Mouse (Mus musculus): ENCODE measurements around the gene Akap11.

DNA sequence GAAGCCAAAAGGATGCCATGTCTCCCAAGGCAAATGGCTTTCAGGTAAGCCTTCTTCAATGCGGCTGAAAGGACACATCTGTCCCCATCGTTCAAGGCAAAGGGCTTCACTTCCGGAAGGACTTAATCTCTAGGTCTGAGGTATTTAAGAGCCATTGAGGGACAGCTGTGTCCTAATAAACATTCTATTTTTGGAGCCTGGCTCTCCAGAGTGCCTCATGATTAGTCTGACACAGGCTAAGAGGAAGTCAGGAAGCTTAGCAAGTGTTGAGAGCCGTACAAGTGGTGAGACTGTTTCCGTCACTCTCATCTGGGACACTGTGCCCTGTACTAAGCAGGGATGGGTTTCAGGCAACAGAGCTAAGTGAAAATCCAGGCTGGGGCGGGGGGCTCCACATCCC, 12.2 kb upstream of the Akap11 start:
- TF ChIP-seq POLR2A (IDR thresholded peaks at IDR 0.05; ENCODE audit: insufficient read length, low read depth): no peak
- peak; percentile 29 for TF ChIP-seq TCF12 (IDR thresholded peaks at IDR 0.05; ENCODE audit: insufficient read depth, poor library complexity, severe bottlenecking)
- TF ChIP-seq MYOG (IDR thresholded peaks at IDR 0.05; ENCODE audit: control insufficient read depth in 1 of 3, insufficient read depth in 1 of 3, insufficient read length in 2 of 3, low read depth in 2 of 3): peak in 1 of 3 experiments; percentile 60
- TF ChIP-seq MAX (IDR thresholded peaks at IDR 0.05; ENCODE audit: low read depth): no peak
- no peak for TF ChIP-seq USF1 (IDR thresholded peaks at IDR 0.05; ENCODE audit: low read depth)
- peak in 2 of 3 experiments; percentile 33 to 87 for TF ChIP-seq MYOD1 (IDR thresholded peaks at IDR 0.05; ENCODE audit: control insufficient read depth in 1 of 3, insufficient read length in 2 of 3, low read depth in 2 of 3)
